Mouse (Mus musculus): ENCODE measurements around the gene Olfr320. TPM values are rescaled to one million over a fixed set of nuclear protein-coding genes. Genes with fewer than 3 reads are reported as not detected.

The Olfr320 gene
- not detected in 2 replicates for polyA plus RNA-seq (2015; fragmentation: Nextera tagmentation; extraction: Ambion mirVana)

- H3K27ac ChIP-seq (replicated peaks) = no peak within 1 kb of the TSS
- ATAC-seq (ENCODE audit: extremely low read depth, insufficient number of reproducible peaks, low FRiP score, low TSS enrichment) = no peak
- no peaks in the 10 kb centered on the region for H3K9me3 ChIP-seq
- 79% methylated on average over 1 of the region's 1 CpGs for WGBS
- H3K36me3 ChIP-seq = no peaks in the 10 kb centered on the region
- no peak within 1 kb of the TSS for H3K9ac ChIP-seq
- no peak within 1 kb of the TSS for H3K4me2 ChIP-seq
- no peaks in the 10 kb centered on the region for H3K27me3 ChIP-seq (replicated peaks)
- H3K4me3 ChIP-seq = no peak within 1 kb of the TSS
- H3K4me1 ChIP-seq = no peaks in the 10 kb centered on the region
These were observed at the start of gene Olfr320 for GRCm38 (mm10) chr11:58680799-58681198. TSS of gene Olfr320 (plus strand) at chr11:58681099.

- no peak overlapping the region for H3K4me3 ChIP-seq
- H3K27ac ChIP-seq (replicated peaks) = no peak overlapping the region
- no peaks in the 10 kb centered on the region for H3K9me3 ChIP-seq
- no peaks in the 10 kb centered on the region for H3K36me3 ChIP-seq
- no peak for ATAC-seq (ENCODE audit: extremely low read depth, insufficient number of reproducible peaks, low FRiP score, low TSS enrichment)
- H3K9ac ChIP-seq = no peak overlapping the region
- H3K4me1 ChIP-seq = no peaks in the 10 kb centered on the region
- H3K4me2 ChIP-seq = no peak overlapping the region
- 55% methylated on average over 4 of the region's 4 CpGs for WGBS
- peaks cover 35% of the 10 kb centered on the region for H3K27me3 ChIP-seq (replicated peaks)
These were observed 46.0 kb upstream of the Olfr320 start for GRCm38 (mm10) chr11:58634878-58635277.

- Histone ChIP-seq H3K9me3 (no peaks in the 10 kb centered on the region), H3K9ac (no peak overlapping the region), H3K36me3 (no peaks in the 10 kb centered on the region), H3K4me2 (no peak overlapping the region), H3K27ac (replicated peaks) (no peak overlapping the region), H3K27me3 (replicated peaks) (peaks cover 51% of the 10 kb centered on the region), H3K4me1 (peaks cover 12% of the 10 kb centered on the region), H3K4me3 (no peak overlapping the region)
- 15% methylated on average over 4 of the region's 4 CpGs for WGBS
- ATAC-seq (ENCODE audit: extremely low read depth, insufficient number of reproducible peaks, low FRiP score, low TSS enrichment) = no peak
These were observed 44.4 kb upstream of the Olfr320 start for GRCm38 (mm10) chr11:58636376-58636977.

GRCm38 (mm10) chr11:58638176-58638701, 42.7 kb upstream of the Olfr320 start:
- 68% methylated on average over 7 of the region's 7 CpGs for WGBS
- H3K4me3 ChIP-seq = no peak overlapping the region
- no peak overlapping the region for H3K9ac ChIP-seq

GRCm38 (mm10) chr11:58640272-58640867, 40.5 kb upstream of the Olfr320 start, which contains the start of gene Trim58:
TSS of gene Trim58 (plus strand) at chr11:58640465.
- Histone ChIP-seq H3K4me1 (peaks cover 12% of the 10 kb centered on the region), H3K4me3 (peak within 1 kb of the TSS; percentile 53), H3K27me3 (replicated peaks) (peaks cover 56% of the 10 kb centered on the region), H3K27ac (replicated peaks) (peak within 1 kb of the TSS; percentile 70), H3K4me2 (peak within 1 kb of the TSS; percentile 86), H3K9me3 (no peaks in the 10 kb centered on the region), H3K36me3 (no peaks in the 10 kb centered on the region), H3K9ac (peak within 1 kb of the TSS; percentile 71)
- ATAC-seq (ENCODE audit: extremely low read depth, insufficient number of reproducible peaks, low FRiP score, low TSS enrichment) = no peak
- WGBS = 3% methylated on average over 34 of the region's 34 CpGs

More at GRCm38 (mm10) chr11:58638176-58638701, 42.7 kb upstream of the Olfr320 start:
- no peak overlapping the region for H3K27ac ChIP-seq (replicated peaks)
- no peaks in the 10 kb centered on the region for H3K9me3 ChIP-seq
- ATAC-seq (ENCODE audit: extremely low read depth, insufficient number of reproducible peaks, low FRiP score, low TSS enrichment) = no peak
- peaks cover 58% of the 10 kb centered on the region for H3K27me3 ChIP-seq (replicated peaks)
- no peaks in the 10 kb centered on the region for H3K36me3 ChIP-seq
- no peak overlapping the region for H3K4me2 ChIP-seq
- H3K4me1 ChIP-seq = peaks cover 12% of the 10 kb centered on the region

GRCm38 (mm10) chr11:58641057-58641456, 39.8 kb upstream of the Olfr320 start:
- Histone ChIP-seq H3K9ac (peak overlapping the region; percentile 71; the same call in 1 of the 2 replicates), H3K4me3 (peak overlapping the region; percentile 53), H3K27ac (replicated peaks) (peak overlapping the region; percentile 70)

GRCm38 (mm10) chr11:58641638-58642358, 39.1 kb upstream of the Olfr320 start:
- peaks cover 12% of the 10 kb centered on the region for H3K4me1 ChIP-seq
- no peaks in the 10 kb centered on the region for H3K9me3 ChIP-seq
- peak overlapping the region; percentile 71 for H3K27ac ChIP-seq (replicated peaks)
- peak; percentile 82 for ATAC-seq (ENCODE audit: extremely low read depth, insufficient number of reproducible peaks, low FRiP score, low TSS enrichment)
- peaks cover 54% of the 10 kb centered on the region for H3K27me3 ChIP-seq (replicated peaks)
- no peaks in the 10 kb centered on the region for H3K36me3 ChIP-seq
- peak overlapping the region; percentile 86 for H3K4me2 ChIP-seq
- WGBS = 76% methylated on average over 13 of the region's 13 CpGs
- H3K9ac ChIP-seq = no peak overlapping the region
- peak overlapping the region; percentile 53 for H3K4me3 ChIP-seq

More at GRCm38 (mm10) chr11:58641057-58641456, 39.8 kb upstream of the Olfr320 start:
- H3K36me3 ChIP-seq = no peaks in the 10 kb centered on the region
- WGBS = 31% methylated on average over 14 of the region's 14 CpGs
- ATAC-seq (ENCODE audit: extremely low read depth, insufficient number of reproducible peaks, low FRiP score, low TSS enrichment) = peak; percentile 66; the same call in 1 of the 2 replicates
- H3K4me1 ChIP-seq = peaks cover 12% of the 10 kb centered on the region
- no peaks in the 10 kb centered on the region for H3K9me3 ChIP-seq
- H3K4me2 ChIP-seq = peak overlapping the region; percentile 86
- peaks cover 55% of the 10 kb centered on the region for H3K27me3 ChIP-seq (replicated peaks)

GRCm38 (mm10) chr11:58643350-58643749, 37.5 kb upstream of the Olfr320 start:
- H3K27me3 ChIP-seq (replicated peaks) = peaks cover 44% of the 10 kb centered on the region
- ATAC-seq (ENCODE audit: extremely low read depth, insufficient number of reproducible peaks, low FRiP score, low TSS enrichment) = no peak
- peaks cover 12% of the 10 kb centered on the region for H3K4me1 ChIP-seq
- 23% methylated on average over 6 of the region's 6 CpGs for WGBS
- H3K4me3 ChIP-seq = no peak overlapping the region
- H3K9me3 ChIP-seq = no peaks in the 10 kb centered on the region
- H3K36me3 ChIP-seq = no peaks in the 10 kb centered on the region
- peak overlapping the region; percentile 37 for H3K4me2 ChIP-seq
- H3K9ac ChIP-seq = no peak overlapping the region
- no peak overlapping the region for H3K27ac ChIP-seq (replicated peaks)

GRCm38 (mm10) chr11:58655151-58655550, 25.7 kb upstream of the Olfr320 start:
- no peak for ATAC-seq (ENCODE audit: extremely low read depth, insufficient number of reproducible peaks, low FRiP score, low TSS enrichment)
- WGBS = 80% methylated on average over 3 of the region's 3 CpGs
- no peaks in the 10 kb centered on the region for H3K27me3 ChIP-seq (replicated peaks)
- H3K36me3 ChIP-seq = no peaks in the 10 kb centered on the region
- H3K9me3 ChIP-seq = no peaks in the 10 kb centered on the region
- no peak overlapping the region for H3K27ac ChIP-seq (replicated peaks)
- H3K4me3 ChIP-seq = no peak overlapping the region
- no peak overlapping the region for H3K9ac ChIP-seq
- no peaks in the 10 kb centered on the region for H3K4me1 ChIP-seq
- H3K4me2 ChIP-seq = no peak overlapping the region

GRCm38 (mm10) chr11:58658596-58658995, 22.3 kb upstream of the Olfr320 start, which contains the start of gene Olfr322:
TSS of gene Olfr322 (plus strand) at chr11:58658782.
- no peak within 1 kb of the TSS for H3K4me3 ChIP-seq
- H3K27me3 ChIP-seq (replicated peaks) = no peaks in the 10 kb centered on the region
- no peak within 1 kb of the TSS for H3K9ac ChIP-seq
- no peaks in the 10 kb centered on the region for H3K4me1 ChIP-seq
- no peak for ATAC-seq (ENCODE audit: extremely low read depth, insufficient number of reproducible peaks, low FRiP score, low TSS enrichment)
- no peaks in the 10 kb centered on the region for H3K36me3 ChIP-seq
- WGBS = 83% methylated on average over 4 of the region's 4 CpGs
- no peaks in the 10 kb centered on the region for H3K9me3 ChIP-seq
- no peak within 1 kb of the TSS for H3K4me2 ChIP-seq
- H3K27ac ChIP-seq (replicated peaks) = no peak within 1 kb of the TSS

- H3K9ac ChIP-seq = no peak overlapping the region
- H3K36me3 ChIP-seq = no peaks in the 10 kb centered on the region
- H3K4me3 ChIP-seq = no peak overlapping the region
- H3K4me2 ChIP-seq = no peak overlapping the region
- H3K9me3 ChIP-seq = no peaks in the 10 kb centered on the region
- no peak for ATAC-seq (ENCODE audit: extremely low read depth, insufficient number of reproducible peaks, low FRiP score, low TSS enrichment)
- no peaks in the 10 kb centered on the region for H3K4me1 ChIP-seq
- no peaks in the 10 kb centered on the region for H3K27me3 ChIP-seq (replicated peaks)
- H3K27ac ChIP-seq (replicated peaks) = no peak overlapping the region
These were observed 11.6 kb upstream of the Olfr320 start for GRCm38 (mm10) chr11:58669252-58669651.

Data from heart, embryonic 13.5 days (tissue).